Mouse (Mus musculus): ENCODE measurements around the gene Pcsk7. TPM values are rescaled to one million over a fixed set of nuclear protein-coding genes. Genes with fewer than 3 reads are reported as not detected.

Gene Pcsk7
- polyA plus RNA-seq, 1 experiment from 2014 or later, result 27.5 TPM

GRCm38 (mm10) chr9:45955107-45955963 lies 49.0 kb downstream of the Pcsk7 start, which contains the start of gene Sidt2:
TSS of gene Sidt2 (minus strand) at chr9:45955258.
- WGBS, result under 1% methylated on average over 48 of the region's 48 CpGs
- H3K27me3 ChIP-seq (replicated peaks), result no peaks in the 10 kb centered on the region
- H3K9ac ChIP-seq, result peak within 1 kb of the TSS; percentile 94
- peak within 1 kb of the TSS; percentile 89 for H3K4me3 ChIP-seq
- peaks cover 16% of the 10 kb centered on the region for H3K36me3 ChIP-seq
- H3K27ac ChIP-seq, result peak within 1 kb of the TSS; percentile 39
- no peaks in the 10 kb centered on the region for H3K9me3 ChIP-seq
- peak within 1 kb of the TSS; percentile 95 for H3K4me2 ChIP-seq (replicated peaks)
- ATAC-seq (ENCODE audit: low FRiP score, low read depth), result peak; percentile 98
- H3K4me1 ChIP-seq, result peaks cover 34% of the 10 kb centered on the region

- no peak overlapping the region for H3K27ac ChIP-seq
- WGBS, result 66% methylated on average over 7 of the region's 7 CpGs
Observed at GRCm38 (mm10) chr9:45958023-45958670, 51.9 kb downstream of the Pcsk7 start.

GRCm38 (mm10) chr9:45958851-45959250 lies 52.6 kb downstream of the Pcsk7 start:
- Histone ChIP-seq H3K9me3 (no peaks in the 10 kb centered on the region), H3K9ac (no peak overlapping the region), H3K27me3 (replicated peaks) (no peaks in the 10 kb centered on the region), H3K27ac (no peak overlapping the region), H3K4me3 (no peak overlapping the region), H3K36me3 (peaks cover 32% of the 10 kb centered on the region), H3K4me1 (peaks cover 26% of the 10 kb centered on the region), H3K4me2 (replicated peaks) (no peak overlapping the region)
- WGBS, result 54% methylated on average over 4 of the region's 4 CpGs
- no peak for ATAC-seq (ENCODE audit: low FRiP score, low read depth)

More at GRCm38 (mm10) chr9:45958023-45958670, 51.9 kb downstream of the Pcsk7 start:
- Histone ChIP-seq H3K9me3 (no peaks in the 10 kb centered on the region), H3K36me3 (peaks cover 25% of the 10 kb centered on the region), H3K4me2 (replicated peaks) (no peak overlapping the region), H3K27me3 (replicated peaks) (no peaks in the 10 kb centered on the region), H3K4me3 (no peak overlapping the region), H3K9ac (no peak overlapping the region), H3K4me1 (peaks cover 33% of the 10 kb centered on the region)
- no peak for ATAC-seq (ENCODE audit: low FRiP score, low read depth)

GRCm38 (mm10) chr9:45959661-45960060 lies 53.4 kb downstream of the Pcsk7 start:
- Histone ChIP-seq H3K36me3 (peaks cover 40% of the 10 kb centered on the region), H3K9ac (no peak overlapping the region), H3K4me1 (peaks cover 18% of the 10 kb centered on the region), H3K4me3 (no peak overlapping the region), H3K27ac (no peak overlapping the region), H3K27me3 (replicated peaks) (no peaks in the 10 kb centered on the region), H3K9me3 (no peaks in the 10 kb centered on the region), H3K4me2 (replicated peaks) (no peak overlapping the region)
- 87% methylated on average over 7 of the region's 7 CpGs for WGBS
- ATAC-seq (ENCODE audit: low FRiP score, low read depth), result no peak

- Histone ChIP-seq H3K27ac (no peak overlapping the region), H3K4me2 (replicated peaks) (no peak overlapping the region), H3K36me3 (peaks cover 58% of the 10 kb centered on the region), H3K4me1 (peaks cover 9% of the 10 kb centered on the region; the same call in 1 of the 2 replicates), H3K9ac (no peak overlapping the region), H3K27me3 (replicated peaks) (no peaks in the 10 kb centered on the region), H3K4me3 (no peak overlapping the region), H3K9me3 (no peaks in the 10 kb centered on the region)
- 87% methylated on average over 2 of the region's 2 CpGs for WGBS
- ATAC-seq (ENCODE audit: low FRiP score, low read depth), result no peak
Observed at GRCm38 (mm10) chr9:45961855-45962254, 55.6 kb downstream of the Pcsk7 start.

- Histone ChIP-seq H3K27ac (no peak overlapping the region), H3K36me3 (peaks cover 73% of the 10 kb centered on the region), H3K9ac (no peak overlapping the region), H3K4me1 (peaks cover 2% of the 10 kb centered on the region; the same call in 1 of the 2 replicates), H3K27me3 (replicated peaks) (no peaks in the 10 kb centered on the region), H3K9me3 (no peaks in the 10 kb centered on the region), H3K4me3 (no peak overlapping the region), H3K4me2 (replicated peaks) (no peak overlapping the region)
- ATAC-seq (ENCODE audit: low FRiP score, low read depth), result no peak
- WGBS, result 94% methylated on average over 6 of the region's 6 CpGs
Observed at GRCm38 (mm10) chr9:45963577-45963976, 57.3 kb downstream of the Pcsk7 start.

- peaks cover 42% of the 10 kb centered on the region for H3K36me3 ChIP-seq
Observed at GRCm38 (mm10) chr9:45976884-45977283, 70.6 kb downstream of the Pcsk7 start.

More at GRCm38 (mm10) chr9:45976884-45977283, 70.6 kb downstream of the Pcsk7 start:
- H3K27ac ChIP-seq, result no peak overlapping the region
- H3K9ac ChIP-seq, result no peak overlapping the region
- H3K4me2 ChIP-seq (replicated peaks), result no peak overlapping the region
- ATAC-seq (ENCODE audit: low FRiP score, low read depth), result no peak
- no peak overlapping the region for H3K4me3 ChIP-seq
- no peaks in the 10 kb centered on the region for H3K9me3 ChIP-seq
- no peaks in the 10 kb centered on the region for H3K27me3 ChIP-seq (replicated peaks)
- no peaks in the 10 kb centered on the region; the same call in none of the 2 replicates for H3K4me1 ChIP-seq
- 91% methylated on average over 2 of the region's 2 CpGs for WGBS

Small RNA genes within 50 kb of the gene (microRNA-seq; reads per million reads assigned to microRNA genes)
- not detected for gene Mir7087

Other genes with a start within 250 kb of the Pcsk7 start
- gene Cep164, start 77.8 kb upstream of the Pcsk7 start, polyA plus RNA-seq (2016; fragmentation: Nextera tagmentation; extraction: Ambion mirVana), result 16.3 and 18.0 TPM in 2 replicates
- gene Bace1, start 67.9 kb upstream of the Pcsk7 start, polyA plus RNA-seq (2016; fragmentation: Nextera tagmentation; extraction: Ambion mirVana), result 40.6 and 41.6 TPM in 2 replicates
- gene Rnf214, start 414 bp downstream of the Pcsk7 start, polyA plus RNA-seq (2016; fragmentation: Nextera tagmentation; extraction: Ambion mirVana), result 81.9 and 94.9 TPM in 2 replicates
- gene Tagln, start 29.6 kb downstream of the Pcsk7 start, polyA plus RNA-seq (2016; fragmentation: Nextera tagmentation; extraction: Ambion mirVana), result 10.1 and 11.1 TPM in 2 replicates
- 41.2 and 42.1 TPM in 2 replicates for gene Sidt2, start 48.8 kb downstream of the Pcsk7 start, polyA plus RNA-seq (2016; fragmentation: Nextera tagmentation; extraction: Ambion mirVana)
- gene Pafah1b2, start 106.2 kb downstream of the Pcsk7 start, polyA plus RNA-seq (2016; fragmentation: Nextera tagmentation; extraction: Ambion mirVana), result 326 and 329 TPM in 2 replicates
- gene Sik3, start 106.3 kb downstream of the Pcsk7 start, polyA plus RNA-seq (2016; fragmentation: Nextera tagmentation; extraction: Ambion mirVana), result 13.2 and 13.8 TPM in 2 replicates